Mouse (Mus musculus): Measurements from ENCODE around the gene Dnm3. TPM values are rescaled to one million over a fixed set of nuclear protein-coding genes. Genes with fewer than 3 reads are reported as not detected.
"Not testable (repeated sequence)": the region's sequence is repeated elsewhere in the genome, so short reads cannot be mapped to it uniquely, and the experiment has no call there.

Dnm3 gene
- polyA plus RNA-seq, 1 experiment from 2014 or later, result 18.7 TPM

- Histone ChIP-seq H3K4me3 (replicated peaks) (no peak overlapping the region), H3K9ac (replicated peaks) (no peak overlapping the region), H3K36me3 (no peaks in the 10 kb centered on the region), H3K9me3 (0 out of 2 replicates have a peak, but pooled peaks cover 2% of the 10 kb centered on the region), H3K4me2 (no peak overlapping the region), H3K4me1 (replicated peaks) (no peaks in the 10 kb centered on the region), H3K27me3 (no peaks in the 10 kb centered on the region), H3K27ac (no peak overlapping the region)
- no peak for ATAC-seq (ENCODE audit: insufficient number of reproducible peaks, insufficient read depth, low FRiP score, low TSS enrichment, low read depth)
- 75% methylated on average over 15 of the region's 15 CpGs for WGBS
Measured at GRCm38 (mm10) chr1:162425930-162426478, 51.8 kb downstream of the Dnm3 start.

GRCm38 (mm10) chr1:162422826-162423225, 55.0 kb downstream of the Dnm3 start:
- WGBS, result 81% methylated on average over 6 of the region's 6 CpGs
- Histone ChIP-seq H3K9me3 (0 out of 2 replicates have a peak, but pooled peaks cover 2% of the 10 kb centered on the region), H3K27me3 (no peaks in the 10 kb centered on the region), H3K9ac (replicated peaks) (no peak overlapping the region), H3K4me3 (replicated peaks) (no peak overlapping the region), H3K36me3 (no peaks in the 10 kb centered on the region), H3K27ac (no peak overlapping the region), H3K4me2 (no peak overlapping the region), H3K4me1 (replicated peaks) (no peaks in the 10 kb centered on the region)
- ATAC-seq (ENCODE audit: insufficient number of reproducible peaks, insufficient read depth, low FRiP score, low TSS enrichment, low read depth), result no peak

GRCm38 (mm10) chr1:162413791-162414190, 64.0 kb downstream of the Dnm3 start:
- WGBS, result 6% methylated on average over 1 of the region's 1 CpGs
- H3K4me3 ChIP-seq (replicated peaks), result no peak overlapping the region
- H3K27ac ChIP-seq, result no peak overlapping the region
- no peak overlapping the region for H3K9ac ChIP-seq (replicated peaks)
- H3K4me1 ChIP-seq (replicated peaks), result no peaks in the 10 kb centered on the region
- no peaks in the 10 kb centered on the region for H3K36me3 ChIP-seq
- no peaks in the 10 kb centered on the region for H3K27me3 ChIP-seq
- no peak overlapping the region for H3K4me2 ChIP-seq
- H3K9me3 ChIP-seq, result no peaks in the 10 kb centered on the region
- no peak for ATAC-seq (ENCODE audit: insufficient number of reproducible peaks, insufficient read depth, low FRiP score, low TSS enrichment, low read depth)

- WGBS, result 76% methylated on average over 7 of the region's 7 CpGs
- Histone ChIP-seq H3K27ac (no peak overlapping the region), H3K4me2 (no peak overlapping the region), H3K9me3 (no peaks in the 10 kb centered on the region), H3K4me1 (replicated peaks) (no peaks in the 10 kb centered on the region), H3K9ac (replicated peaks) (no peak overlapping the region), H3K36me3 (no peaks in the 10 kb centered on the region), H3K4me3 (replicated peaks) (no peak overlapping the region), H3K27me3 (no peaks in the 10 kb centered on the region)
- ATAC-seq (ENCODE audit: insufficient number of reproducible peaks, insufficient read depth, low FRiP score, low TSS enrichment, low read depth), result no peak
Measured at GRCm38 (mm10) chr1:162412787-162413429, 64.9 kb downstream of the Dnm3 start.

- Histone ChIP-seq H3K9me3 (no peaks in the 10 kb centered on the region), H3K36me3 (no peaks in the 10 kb centered on the region), H3K27me3 (no peaks in the 10 kb centered on the region), H3K4me3 (replicated peaks) (no peak overlapping the region), H3K4me2 (no peak overlapping the region), H3K27ac (no peak overlapping the region), H3K4me1 (replicated peaks) (no peaks in the 10 kb centered on the region), H3K9ac (replicated peaks) (no peak overlapping the region)
- ATAC-seq (ENCODE audit: insufficient number of reproducible peaks, insufficient read depth, low FRiP score, low TSS enrichment, low read depth), result no peak
- WGBS, result 71% methylated on average over 14 of the region's 14 CpGs
Measured at GRCm38 (mm10) chr1:162410207-162410965, 67.4 kb downstream of the Dnm3 start.

- H3K36me3 ChIP-seq, result no peaks in the 10 kb centered on the region
- no peak for ATAC-seq (ENCODE audit: insufficient number of reproducible peaks, insufficient read depth, low FRiP score, low TSS enrichment, low read depth)
- no peak overlapping the region for H3K4me3 ChIP-seq (replicated peaks)
- H3K9ac ChIP-seq (replicated peaks), result no peak overlapping the region
- no peaks in the 10 kb centered on the region for H3K4me1 ChIP-seq (replicated peaks)
- no peaks in the 10 kb centered on the region for H3K27me3 ChIP-seq
- no peak overlapping the region for H3K27ac ChIP-seq
- no peaks in the 10 kb centered on the region for H3K9me3 ChIP-seq
- WGBS, result 70% methylated on average over 4 of the region's 4 CpGs
- no peak overlapping the region for H3K4me2 ChIP-seq
Measured at GRCm38 (mm10) chr1:162394549-162394948, 83.3 kb downstream of the Dnm3 start.

- Histone ChIP-seq H3K36me3 (no peaks in the 10 kb centered on the region), H3K9ac (replicated peaks) (no peak overlapping the region), H3K4me1 (replicated peaks) (no peaks in the 10 kb centered on the region), H3K4me2 (no peak overlapping the region), H3K27ac (no peak overlapping the region), H3K4me3 (replicated peaks) (no peak overlapping the region), H3K27me3 (no peaks in the 10 kb centered on the region), H3K9me3 (no peaks in the 10 kb centered on the region)
- ATAC-seq (ENCODE audit: insufficient number of reproducible peaks, insufficient read depth, low FRiP score, low TSS enrichment, low read depth), result no peak
- 80% methylated on average over 5 of the region's 5 CpGs for WGBS
Measured at GRCm38 (mm10) chr1:162388442-162389165, 89.2 kb downstream of the Dnm3 start.

GRCm38 (mm10) chr1:162373068-162373467, 104.8 kb downstream of the Dnm3 start:
- not testable (repeated sequence) for H3K36me3 ChIP-seq; H3K4me2 ChIP-seq; ATAC-seq (ENCODE audit: insufficient number of reproducible peaks, insufficient read depth, low FRiP score, low TSS enrichment, low read depth); H3K4me1 ChIP-seq (replicated peaks); H3K9me3 ChIP-seq; H3K27ac ChIP-seq; H3K27me3 ChIP-seq; H3K4me3 ChIP-seq (replicated peaks); H3K9ac ChIP-seq (replicated peaks)
- 93% methylated on average over 1 of the region's 1 CpGs for WGBS

GRCm38 (mm10) chr1:162369726-162370125, 108.1 kb downstream of the Dnm3 start:
- no peak overlapping the region for H3K4me3 ChIP-seq (replicated peaks)
- no peaks in the 10 kb centered on the region for H3K36me3 ChIP-seq
- WGBS, result 78% methylated on average over 4 of the region's 4 CpGs
- ATAC-seq (ENCODE audit: insufficient number of reproducible peaks, insufficient read depth, low FRiP score, low TSS enrichment, low read depth), result no peak
- H3K9me3 ChIP-seq, result no peaks in the 10 kb centered on the region
- H3K4me1 ChIP-seq (replicated peaks), result no peaks in the 10 kb centered on the region
- no peaks in the 10 kb centered on the region for H3K27me3 ChIP-seq
- no peak overlapping the region for H3K27ac ChIP-seq
- H3K4me2 ChIP-seq, result no peak overlapping the region
- no peak overlapping the region for H3K9ac ChIP-seq (replicated peaks)

- H3K4me2 ChIP-seq, result no peak overlapping the region
- H3K4me1 ChIP-seq (replicated peaks), result peaks cover 25% of the 10 kb centered on the region
- H3K9ac ChIP-seq (replicated peaks), result no peak overlapping the region
- H3K4me3 ChIP-seq (replicated peaks), result no peak overlapping the region
- 70% methylated on average over 5 of the region's 5 CpGs for WGBS
- H3K27ac ChIP-seq, result no peak overlapping the region
- no peaks in the 10 kb centered on the region for H3K36me3 ChIP-seq
- no peaks in the 10 kb centered on the region for H3K27me3 ChIP-seq
- H3K9me3 ChIP-seq, result no peaks in the 10 kb centered on the region
- ATAC-seq (ENCODE audit: insufficient number of reproducible peaks, insufficient read depth, low FRiP score, low TSS enrichment, low read depth), result no peak
Measured at GRCm38 (mm10) chr1:162361978-162362377, 115.9 kb downstream of the Dnm3 start.

- H3K4me2 ChIP-seq, result no peak overlapping the region
- H3K27ac ChIP-seq, result peak overlapping the region; percentile 59
- H3K9me3 ChIP-seq, result no peaks in the 10 kb centered on the region
- ATAC-seq (ENCODE audit: insufficient number of reproducible peaks, insufficient read depth, low FRiP score, low TSS enrichment, low read depth), result peak; percentile 57; the same call in 1 of the 2 replicates
- 55% methylated on average over 8 of the region's 8 CpGs for WGBS
- no peak overlapping the region for H3K4me3 ChIP-seq (replicated peaks)
- H3K36me3 ChIP-seq, result no peaks in the 10 kb centered on the region
- H3K4me1 ChIP-seq (replicated peaks), result peaks cover 25% of the 10 kb centered on the region
- no peak overlapping the region for H3K9ac ChIP-seq (replicated peaks)
- H3K27me3 ChIP-seq, result no peaks in the 10 kb centered on the region
Measured at GRCm38 (mm10) chr1:162359270-162359669, 118.6 kb downstream of the Dnm3 start.
